Mouse (Mus musculus): ENCODE measurements around the gene Slc44a5. TPM values are rescaled to one million over a fixed set of nuclear protein-coding genes. Genes with fewer than 3 reads are reported as not detected.

Gene Slc44a5
- polyA plus RNA-seq, 1 experiment from 2014 or later = 0.45 TPM

- H3K9me3 ChIP-seq = no peaks in the 10 kb centered on the region
- H3K4me2 ChIP-seq = peak within 1 kb of the TSS; percentile 56
- H3K4me3 ChIP-seq (replicated peaks) = peak within 1 kb of the TSS; percentile 81
- H3K4me1 ChIP-seq (replicated peaks) = peaks cover 10% of the 10 kb centered on the region
- H3K9ac ChIP-seq (replicated peaks) = peak within 1 kb of the TSS; percentile 81
- peak within 1 kb of the TSS; percentile 86 for H3K27ac ChIP-seq
- WGBS = under 1% methylated on average over 41 of the region's 41 CpGs
- peaks cover 9% of the 10 kb centered on the region; the same call in 1 of the 2 replicates for H3K36me3 ChIP-seq
- ATAC-seq (ENCODE audit: insufficient number of reproducible peaks, insufficient read depth, low FRiP score, low TSS enrichment, low read depth) = peak; percentile 98
- H3K27me3 ChIP-seq = no peaks in the 10 kb centered on the region
Measured at GRCm38 (mm10) chr3:153944335-153944990, 28.8 kb upstream of the Slc44a5 start, which contains the start of gene Acadm. TSS of gene Acadm (minus strand) at chr3:153944632.

DNA sequence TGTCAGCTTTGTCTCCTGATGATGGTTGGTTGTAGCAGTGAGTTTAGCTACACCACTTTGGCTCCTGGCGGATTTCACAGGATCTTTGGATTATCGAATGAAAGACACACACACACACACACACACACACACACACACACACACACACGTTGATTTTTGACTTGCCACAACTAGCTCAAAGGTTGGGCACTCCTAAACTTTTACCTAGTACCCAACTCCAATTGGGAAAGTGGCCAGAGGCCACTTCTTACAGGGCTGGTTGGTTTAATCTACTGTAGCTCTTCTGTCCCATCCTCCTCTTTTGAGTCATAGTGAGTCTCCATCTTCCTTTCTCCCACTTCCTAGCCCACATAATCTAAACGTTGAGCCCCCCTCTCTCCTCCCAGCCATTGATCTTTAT is 26.0 kb upstream of the Slc44a5 start:
- no peak overlapping the region for H3K9ac ChIP-seq (replicated peaks)
- WGBS = 65% methylated on average over 4 of the region's 4 CpGs
- H3K27ac ChIP-seq = no peak overlapping the region
- H3K36me3 ChIP-seq = no peaks in the 10 kb centered on the region
- H3K4me1 ChIP-seq (replicated peaks) = peaks cover 9% of the 10 kb centered on the region
- ATAC-seq (ENCODE audit: insufficient number of reproducible peaks, insufficient read depth, low FRiP score, low TSS enrichment, low read depth) = no peak
- H3K4me3 ChIP-seq (replicated peaks) = no peak overlapping the region
- no peaks in the 10 kb centered on the region for H3K9me3 ChIP-seq
- H3K27me3 ChIP-seq = no peaks in the 10 kb centered on the region
- H3K4me2 ChIP-seq = no peak overlapping the region

- WGBS = 67% methylated on average over 2 of the region's 2 CpGs
- no peak for ATAC-seq (ENCODE audit: insufficient number of reproducible peaks, insufficient read depth, low FRiP score, low TSS enrichment, low read depth)
- Histone ChIP-seq H3K27me3 (no peaks in the 10 kb centered on the region), H3K36me3 (no peaks in the 10 kb centered on the region), H3K27ac (no peak overlapping the region), H3K4me3 (replicated peaks) (no peak overlapping the region), H3K4me2 (no peak overlapping the region), H3K9me3 (no peaks in the 10 kb centered on the region), H3K4me1 (replicated peaks) (peaks cover under 1% of the 10 kb centered on the region), H3K9ac (replicated peaks) (no peak overlapping the region)
Measured at GRCm38 (mm10) chr3:153948176-153948575, 25.1 kb upstream of the Slc44a5 start.

DNA sequence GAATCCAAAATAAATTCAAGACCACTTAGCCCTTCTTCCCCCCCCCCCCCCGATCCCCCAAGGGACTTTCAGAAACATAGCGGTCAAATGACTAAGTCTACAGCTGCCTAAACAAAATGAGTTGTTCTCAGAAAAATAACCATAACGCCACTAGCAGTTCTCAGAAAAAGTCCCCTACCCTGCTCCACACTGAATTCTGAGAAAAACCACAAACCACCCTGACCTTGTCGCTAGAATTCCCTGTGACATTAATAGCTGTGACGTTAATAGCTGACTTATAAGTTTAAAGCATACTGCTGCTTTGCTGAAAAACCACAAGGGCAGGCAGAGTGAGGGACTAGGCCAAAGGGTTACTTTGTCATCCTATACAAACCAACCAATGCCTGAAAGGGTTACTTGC is 15.3 kb upstream of the Slc44a5 start:
- no peak overlapping the region for H3K4me2 ChIP-seq
- 0 out of 2 replicates have a peak, but pooled peaks cover 10% of the 10 kb centered on the region for H3K9me3 ChIP-seq
- no peak overlapping the region for H3K4me3 ChIP-seq (replicated peaks)
- no peak for ATAC-seq (ENCODE audit: insufficient number of reproducible peaks, insufficient read depth, low FRiP score, low TSS enrichment, low read depth)
- H3K4me1 ChIP-seq (replicated peaks) = no peaks in the 10 kb centered on the region
- H3K27ac ChIP-seq = no peak overlapping the region
- 94% methylated on average over 5 of the region's 5 CpGs for WGBS
- H3K36me3 ChIP-seq = no peaks in the 10 kb centered on the region
- H3K27me3 ChIP-seq = no peaks in the 10 kb centered on the region
- no peak overlapping the region for H3K9ac ChIP-seq (replicated peaks)

- no peak overlapping the region for H3K4me2 ChIP-seq
- ATAC-seq (ENCODE audit: insufficient number of reproducible peaks, insufficient read depth, low FRiP score, low TSS enrichment, low read depth) = peak; percentile 33; the same call in 1 of the 2 replicates
- H3K4me1 ChIP-seq (replicated peaks) = no peaks in the 10 kb centered on the region
- 94% methylated on average over 1 of the region's 1 CpGs for WGBS
- H3K4me3 ChIP-seq (replicated peaks) = no peak overlapping the region
- 0 out of 2 replicates have a peak, but pooled peaks cover 10% of the 10 kb centered on the region for H3K9me3 ChIP-seq
- H3K36me3 ChIP-seq = no peaks in the 10 kb centered on the region
- H3K27ac ChIP-seq = no peak overlapping the region
- H3K9ac ChIP-seq (replicated peaks) = no peak overlapping the region
- H3K27me3 ChIP-seq = no peaks in the 10 kb centered on the region
Measured at GRCm38 (mm10) chr3:153959035-153959730, 14.1 kb upstream of the Slc44a5 start.

- WGBS = 86% methylated on average over 9 of the region's 9 CpGs
- Histone ChIP-seq H3K4me2 (no peak overlapping the region), H3K4me1 (replicated peaks) (no peaks in the 10 kb centered on the region), H3K4me3 (replicated peaks) (no peak overlapping the region), H3K36me3 (no peaks in the 10 kb centered on the region), H3K27me3 (no peaks in the 10 kb centered on the region), H3K9ac (replicated peaks) (no peak overlapping the region), H3K27ac (no peak overlapping the region), H3K9me3 (0 out of 2 replicates have a peak, but pooled peaks cover 10% of the 10 kb centered on the region)
- no peak for ATAC-seq (ENCODE audit: insufficient number of reproducible peaks, insufficient read depth, low FRiP score, low TSS enrichment, low read depth)
Measured at GRCm38 (mm10) chr3:153959731-153960207, 13.5 kb upstream of the Slc44a5 start.

GRCm38 (mm10) chr3:153960884-153961283 is 12.4 kb upstream of the Slc44a5 start:
- ATAC-seq (ENCODE audit: insufficient number of reproducible peaks, insufficient read depth, low FRiP score, low TSS enrichment, low read depth) = no peak
- H3K9ac ChIP-seq (replicated peaks) = no peak overlapping the region
- no peak overlapping the region for H3K27ac ChIP-seq
- H3K9me3 ChIP-seq = 0 out of 2 replicates have a peak, but pooled peaks cover 10% of the 10 kb centered on the region
- no peak overlapping the region for H3K4me3 ChIP-seq (replicated peaks)
- no peaks in the 10 kb centered on the region for H3K36me3 ChIP-seq
- 58% methylated on average over 2 of the region's 2 CpGs for WGBS
- no peaks in the 10 kb centered on the region for H3K27me3 ChIP-seq
- no peak overlapping the region for H3K4me2 ChIP-seq
- no peaks in the 10 kb centered on the region for H3K4me1 ChIP-seq (replicated peaks)

GRCm38 (mm10) chr3:153961632-153962389 is 11.4 kb upstream of the Slc44a5 start:
- Histone ChIP-seq H3K27ac (no peak overlapping the region), H3K4me1 (replicated peaks) (no peaks in the 10 kb centered on the region), H3K4me3 (replicated peaks) (no peak overlapping the region), H3K27me3 (no peaks in the 10 kb centered on the region), H3K36me3 (no peaks in the 10 kb centered on the region), H3K9me3 (0 out of 2 replicates have a peak, but pooled peaks cover 10% of the 10 kb centered on the region), H3K9ac (replicated peaks) (no peak overlapping the region), H3K4me2 (no peak overlapping the region)
- ATAC-seq (ENCODE audit: insufficient number of reproducible peaks, insufficient read depth, low FRiP score, low TSS enrichment, low read depth) = no peak
- 65% methylated on average over 6 of the region's 6 CpGs for WGBS

DNA sequence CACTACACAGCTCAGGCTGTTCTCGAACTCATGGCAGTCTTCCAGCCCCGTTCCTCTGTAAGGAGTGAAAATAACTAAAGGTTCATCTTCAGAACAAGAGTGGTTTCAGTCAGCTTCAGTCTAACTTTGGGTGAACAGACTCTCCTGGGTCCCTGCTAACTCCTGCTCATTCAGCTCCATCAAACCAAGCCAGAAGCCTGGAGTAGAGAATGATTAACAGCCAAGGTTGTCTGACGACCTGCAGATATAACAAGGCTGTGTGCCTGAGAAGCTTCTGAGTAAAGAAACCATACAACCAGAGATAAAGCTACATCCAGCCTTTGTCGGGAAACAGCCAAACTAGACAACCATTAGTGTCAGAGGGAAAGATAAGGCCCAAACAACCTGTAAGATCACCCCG is 5.8 kb upstream of the Slc44a5 start:
- Histone ChIP-seq H3K27me3 (peaks cover 22% of the 10 kb centered on the region), H3K9ac (replicated peaks) (no peak overlapping the region), H3K4me2 (no peak overlapping the region), H3K27ac (no peak overlapping the region), H3K4me1 (replicated peaks) (no peaks in the 10 kb centered on the region), H3K36me3 (no peaks in the 10 kb centered on the region), H3K9me3 (no peaks in the 10 kb centered on the region), H3K4me3 (replicated peaks) (no peak overlapping the region)
- 84% methylated on average over 5 of the region's 5 CpGs for WGBS
- no peak for ATAC-seq (ENCODE audit: insufficient number of reproducible peaks, insufficient read depth, low FRiP score, low TSS enrichment, low read depth)

DNA sequence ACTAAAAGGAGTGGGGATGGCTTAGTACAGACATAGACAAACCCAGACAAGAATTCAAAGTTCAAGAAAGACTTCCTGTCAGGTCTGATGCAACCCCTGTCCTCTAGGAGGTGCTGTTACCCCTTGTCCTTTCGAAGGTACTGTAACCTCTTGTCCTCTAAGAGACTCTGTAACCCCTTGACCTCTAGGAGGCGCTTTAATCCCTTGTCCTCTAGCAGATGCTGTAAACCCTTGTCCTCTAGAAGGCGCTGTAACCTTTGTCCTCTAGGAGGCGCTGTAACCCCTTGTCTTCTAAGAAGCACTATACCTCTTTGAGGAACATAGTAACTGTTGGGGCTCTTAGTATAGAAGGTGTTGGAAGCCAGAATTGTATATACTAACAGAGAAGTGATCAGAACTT is 4.7 kb upstream of the Slc44a5 start:
- no peak overlapping the region for H3K9ac ChIP-seq (replicated peaks)
- no peak overlapping the region for H3K4me2 ChIP-seq
- no peaks in the 10 kb centered on the region for H3K9me3 ChIP-seq
- H3K27ac ChIP-seq = no peak overlapping the region
- no peak overlapping the region for H3K4me3 ChIP-seq (replicated peaks)
- no peaks in the 10 kb centered on the region for H3K36me3 ChIP-seq
- peaks cover under 1% of the 10 kb centered on the region; the same call in 1 of the 2 replicates for H3K4me1 ChIP-seq (replicated peaks)
- peaks cover 33% of the 10 kb centered on the region for H3K27me3 ChIP-seq
- 42% methylated on average over 4 of the region's 4 CpGs for whole genome bisulfite sequencing
- no peak for ATAC-seq (ENCODE audit: insufficient number of reproducible peaks, insufficient read depth, low FRiP score, low TSS enrichment, low read depth)

GRCm38 (mm10) chr3:153969451-153969850 is 3.8 kb upstream of the Slc44a5 start:
- no peaks in the 10 kb centered on the region for H3K36me3 ChIP-seq
- H3K9me3 ChIP-seq = no peaks in the 10 kb centered on the region
- H3K4me1 ChIP-seq (replicated peaks) = peaks cover 10% of the 10 kb centered on the region
- H3K27me3 ChIP-seq = peaks cover 42% of the 10 kb centered on the region
- no peak overlapping the region for H3K4me2 ChIP-seq
- H3K27ac ChIP-seq = no peak overlapping the region
- no peak overlapping the region for H3K9ac ChIP-seq (replicated peaks)
- ATAC-seq (ENCODE audit: insufficient number of reproducible peaks, insufficient read depth, low FRiP score, low TSS enrichment, low read depth) = no peak
- WGBS = 90% methylated on average over 4 of the region's 4 CpGs
- H3K4me3 ChIP-seq (replicated peaks) = no peak overlapping the region

Data from limb, embryonic 12.5 days (tissue).